Mouse (Mus musculus) retina, postnatal 7 days (tissue): ENCODE results near the gene 1700018B08Rik.

Experiments used
- DNase-seq: peaks from one replicate; pipeline ENCODE4 v3.0.0-alpha.2; 2012; ENCODE audit warnings: low read depth, low spot score

Gene 1700018B08Rik

DNA sequence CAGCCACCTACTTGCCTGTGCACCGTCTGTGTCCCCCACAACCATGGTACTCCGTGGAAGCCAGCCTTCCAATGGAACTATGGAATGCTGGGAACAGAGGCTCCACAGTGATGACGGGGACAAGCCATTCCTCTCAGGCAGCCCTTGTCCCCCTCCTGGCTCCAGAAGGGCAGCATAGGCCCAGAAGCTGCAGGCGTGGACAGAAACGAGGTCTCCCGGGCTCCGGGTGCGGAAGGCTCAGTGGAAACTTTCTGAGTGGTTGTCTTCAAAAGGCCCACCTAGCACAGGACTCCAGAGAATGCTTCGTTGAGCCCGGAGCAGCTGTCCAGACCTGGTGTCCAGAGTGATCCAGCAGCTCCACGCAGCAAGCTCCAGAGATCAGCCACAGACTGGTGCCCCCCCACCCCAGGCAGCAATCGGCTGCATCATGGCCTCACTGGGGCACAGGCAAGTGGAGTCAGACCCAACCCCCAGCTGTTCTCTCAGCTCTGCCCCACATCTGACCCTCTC lies at the start of gene 1700018B08Rik:
TSS of gene 1700018B08Rik (minus strand) at position 45 of the 510 bp plus-strand sequence.
- no peak for DNase-seq

- DNase-seq: no peak
These were observed 49.2 kb upstream of the 1700018B08Rik start for GRCm38 (mm10) chr8:121593293-121593692.

GRCm38 (mm10) chr8:121591178-121592066 lies 47.3 kb upstream of the 1700018B08Rik start:
- no peak for DNase-seq

GRCm38 (mm10) chr8:121590203-121591177 lies 46.4 kb upstream of the 1700018B08Rik start, which contains the start of gene Map1lc3b:
Gene Map1lc3b (plus strand): TSS chr8:121590361.
- peak; percentile 92 for DNase-seq

DNA sequence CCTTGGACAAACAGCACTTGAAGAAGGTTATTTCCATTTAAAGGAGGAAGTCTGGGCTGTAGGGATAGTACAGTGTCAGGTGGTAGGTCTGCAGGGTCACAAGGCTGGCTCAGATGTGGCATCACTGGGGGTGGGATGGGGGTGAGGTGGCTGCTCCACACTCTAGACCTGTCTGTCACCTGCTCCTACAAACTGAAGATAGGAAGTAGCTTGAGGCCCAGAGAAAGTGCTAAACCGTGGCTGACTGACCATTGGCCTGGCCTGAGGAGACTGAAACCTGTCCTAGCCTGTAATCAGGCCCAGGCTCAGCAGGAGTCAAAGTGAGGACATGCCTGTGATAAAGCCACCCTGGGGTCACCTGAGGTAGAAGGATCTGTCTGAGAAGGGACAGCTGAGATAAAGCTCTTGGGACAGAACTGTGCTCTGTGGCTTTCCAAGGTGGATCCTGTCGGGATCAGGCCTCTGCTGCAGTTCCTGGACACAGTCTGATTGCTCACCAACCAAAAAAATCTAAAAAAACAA lies 45.1 kb upstream of the 1700018B08Rik start:
- no peak for DNase-seq

- no peak for DNase-seq
These were observed 44.6 kb upstream of the 1700018B08Rik start for GRCm38 (mm10) chr8:121588750-121589149.

DNA sequence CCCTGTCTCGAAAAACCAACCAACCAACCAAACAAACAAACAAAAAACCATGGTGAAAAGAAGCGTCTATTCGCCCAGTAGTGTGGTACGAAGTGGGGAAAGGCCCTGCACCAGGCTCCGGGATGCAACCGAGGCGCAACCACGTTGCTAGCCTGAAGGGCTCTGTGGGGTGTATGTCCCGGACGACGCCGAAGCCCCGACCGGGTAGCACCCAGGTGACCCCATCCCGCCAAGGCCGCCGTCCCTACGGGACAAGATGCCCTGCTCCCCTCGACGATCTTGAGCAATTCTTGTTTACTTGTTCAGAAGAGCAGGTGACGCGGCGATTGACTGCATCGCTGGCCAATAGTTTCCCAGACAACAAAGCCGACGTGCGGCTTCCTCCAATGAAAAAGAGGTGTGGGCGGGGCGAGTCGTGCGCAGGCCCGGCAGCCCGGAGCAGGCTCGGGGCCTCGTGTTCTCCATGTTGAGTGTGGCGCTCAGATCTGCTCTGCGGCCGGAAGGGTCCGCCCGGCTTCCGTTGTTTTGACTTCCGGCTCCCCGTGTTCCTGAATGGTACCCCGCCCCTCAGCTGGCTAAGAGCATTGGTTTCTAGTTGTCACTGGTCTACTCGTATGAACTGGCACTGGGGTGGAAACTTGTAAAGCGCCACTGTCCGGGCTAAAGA lies 41.2 kb upstream of the 1700018B08Rik start:
- peak; percentile 98 for DNase-seq

GRCm38 (mm10) chr8:121584730-121585129 lies 40.6 kb upstream of the 1700018B08Rik start:
- DNase-seq: no peak

GRCm38 (mm10) chr8:121583653-121584052 lies 39.5 kb upstream of the 1700018B08Rik start:
- no peak for DNase-seq

GRCm38 (mm10) chr8:121580465-121580864 lies 36.3 kb upstream of the 1700018B08Rik start:
- no peak for DNase-seq

DNA sequence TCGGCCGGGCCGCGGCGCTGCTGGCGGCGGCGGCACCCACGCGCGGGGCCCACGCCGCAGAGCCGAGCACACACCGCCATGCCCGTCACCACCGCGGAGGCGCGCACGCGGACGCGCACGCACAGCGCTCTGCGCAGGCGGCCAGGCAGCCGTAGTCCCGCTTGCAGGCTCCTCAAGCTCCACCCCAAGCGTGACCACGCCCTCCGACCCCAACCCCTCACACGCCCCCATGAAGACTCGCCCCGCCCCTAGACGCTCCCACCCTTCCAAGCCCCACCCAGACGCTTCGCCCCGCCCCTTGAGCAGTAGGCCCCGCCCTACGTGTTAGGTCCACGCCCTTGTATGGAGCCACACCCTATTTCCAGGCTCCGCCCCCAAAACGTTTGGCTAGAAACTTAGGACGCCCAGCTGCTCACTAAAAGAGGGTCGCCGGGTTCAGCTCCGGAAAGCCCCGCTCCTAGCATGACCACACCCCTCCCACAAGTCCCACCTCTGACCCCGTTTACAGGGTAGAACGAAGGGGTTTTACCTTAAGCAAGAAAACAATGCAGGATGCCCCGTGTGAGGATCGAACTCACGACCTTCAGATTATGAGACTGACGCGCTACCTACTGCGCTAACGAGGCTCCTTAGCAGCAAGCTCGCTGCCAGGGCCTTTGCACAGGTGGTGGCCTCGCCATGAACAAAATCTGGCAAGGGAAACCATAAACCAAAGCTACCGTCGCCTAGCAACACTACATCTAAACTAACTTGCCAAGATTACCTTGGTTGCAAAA lies 34.7 kb upstream of the 1700018B08Rik start, which contains the start of gene Fbxo31:
TSS of gene Fbxo31 (minus strand) at position 131 of the 776 bp plus-strand sequence.
- DNase-seq: peak; percentile 92

GRCm38 (mm10) chr8:121577751-121578675 lies 33.9 kb upstream of the 1700018B08Rik start:
- no peak for DNase-seq

DNA sequence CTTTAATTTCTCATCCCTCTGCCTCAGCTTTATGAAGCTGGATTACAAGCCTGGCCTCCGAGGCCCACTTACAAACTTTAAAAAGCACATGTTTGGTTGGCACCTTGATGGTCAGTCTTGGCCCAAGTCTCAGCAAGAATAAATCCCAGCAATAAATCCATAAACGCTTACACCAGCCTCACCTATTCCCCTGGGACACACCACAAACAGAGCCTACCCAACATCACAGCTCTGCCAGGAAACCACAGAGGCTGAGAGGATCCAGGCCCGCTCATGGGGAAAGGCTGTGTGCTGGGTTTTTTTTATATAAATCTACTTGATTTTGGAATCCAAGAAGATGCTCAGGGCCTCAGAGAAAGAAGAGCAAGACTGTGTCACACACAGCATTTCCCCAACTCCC lies 31.5 kb upstream of the 1700018B08Rik start:
- no peak for DNase-seq

- DNase-seq: peak; percentile 23
These were observed 29.2 kb upstream of the 1700018B08Rik start for GRCm38 (mm10) chr8:121573275-121573674.

GRCm38 (mm10) chr8:121572121-121572520 lies 28.0 kb upstream of the 1700018B08Rik start:
- no peak for DNase-seq

GRCm38 (mm10) chr8:121570801-121571200 lies 26.7 kb upstream of the 1700018B08Rik start:
- DNase-seq: no peak

GRCm38 (mm10) chr8:121570335-121570734 lies 26.2 kb upstream of the 1700018B08Rik start:
- DNase-seq: no peak

- no peak for DNase-seq
These were observed 24.2 kb upstream of the 1700018B08Rik start for GRCm38 (mm10) chr8:121568321-121568720.

GRCm38 (mm10) chr8:121563701-121564100 lies 19.6 kb upstream of the 1700018B08Rik start:
- no peak for DNase-seq
